Mouse (Mus musculus): Measurements from ENCODE around the gene Myo9a. TPM values are rescaled to one million over a fixed set of nuclear protein-coding genes. Genes with fewer than 3 reads are reported as not detected.
A peak's percentile ranks its signal among the peaks of the same experiment; 100 is the strongest.
"Not testable (repeated sequence)": the region's sequence is repeated elsewhere in the genome, so short reads cannot be mapped to it uniquely, and the experiment has no call there.

The Myo9a gene
- polyA plus RNA-seq, 2 experiments = 2.6 to 3.5 TPM

DNA sequence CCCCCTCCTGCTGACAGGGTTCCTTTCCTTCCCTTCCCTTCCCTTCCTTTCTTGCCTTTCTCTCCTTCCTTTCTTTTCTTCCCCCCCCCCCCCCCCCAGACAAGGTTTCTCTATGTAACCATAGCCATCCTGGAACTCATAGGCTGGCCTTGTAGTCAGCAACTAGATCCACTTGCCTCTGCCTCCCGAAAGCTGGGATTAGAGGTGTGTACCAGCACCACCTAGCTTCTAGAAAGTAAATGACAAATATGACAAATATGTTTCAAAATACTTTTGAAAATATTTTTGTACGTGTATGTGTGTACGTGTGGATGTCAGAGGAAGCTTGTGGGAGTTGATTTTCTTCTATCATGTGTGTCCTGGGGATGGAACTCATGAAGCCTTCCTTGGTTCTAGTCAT lies 9.8 kb downstream of the Myo9a start:
- H3K4me2 ChIP-seq (ENCODE audit: low read depth) = no peak overlapping the region
- DNase-seq (ENCODE audit: low read depth in 3 of 3, low spot score in 3 of 3) = no peak
- H3K27ac ChIP-seq = no peak overlapping the region
- H3K9me3 ChIP-seq (ENCODE audit: control insufficient read depth, low read length) = no peaks in the 10 kb centered on the region
- H3K27me3 ChIP-seq (ENCODE audit: control insufficient read depth, insufficient read depth, low read length) = no peaks in the 10 kb centered on the region
- TF ChIP-seq EP300 (IDR thresholded peaks at IDR 0.05; ENCODE audit: low read depth) (no peak), CTCF (IDR thresholded peaks at IDR 0.05; ENCODE audit: low read depth) (peak; percentile 36; the same call in 1 of the 2 replicates)
- no peak overlapping the region for H3K9ac ChIP-seq (replicated peaks)
- H3K36me3 ChIP-seq (replicated peaks; ENCODE audit: control insufficient read depth, insufficient read depth, low read depth) = no peaks in the 10 kb centered on the region
- H3K4me3 ChIP-seq (ENCODE audit: insufficient read depth in 1 of 2, low read depth in 2 of 2, low read length in 2 of 2) = no peak overlapping the region
- no peak for ATAC-seq (ENCODE audit: insufficient read depth)
- H3K4me1 ChIP-seq (replicated peaks; ENCODE audit: control insufficient read depth in 2 of 2, insufficient read depth in 2 of 2, low read length in 1 of 2) = no peaks in the 10 kb centered on the region
- WGBS (ENCODE audit: insufficient replicate concordance) = 43% methylated on average over 3 of the region's 3 CpGs

DNA sequence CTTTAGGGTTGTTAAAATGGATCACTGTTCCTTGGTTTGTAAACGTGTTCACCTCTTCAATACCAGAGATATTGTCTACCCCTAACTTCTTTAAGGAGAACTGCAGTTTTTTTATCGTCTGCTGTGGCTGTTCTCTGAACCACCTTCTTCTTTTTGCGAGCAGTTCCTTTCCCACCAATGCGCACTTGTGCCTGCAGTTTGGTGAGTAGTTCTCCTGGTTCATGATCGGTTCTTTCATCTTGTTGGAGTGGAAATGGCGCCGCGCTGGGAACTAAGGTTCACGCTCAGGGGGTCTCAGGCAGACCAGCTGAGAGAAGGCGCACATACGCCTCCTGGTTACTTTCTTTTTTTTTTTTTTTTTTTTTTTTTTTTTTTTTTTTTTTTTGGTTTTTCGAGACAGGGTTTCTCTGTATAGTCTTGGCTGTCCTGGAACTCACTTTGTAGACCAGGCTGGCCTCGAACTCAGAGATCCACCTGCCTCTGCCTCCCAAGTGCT lies 16.3 kb downstream of the Myo9a start:
- not testable (repeated sequence) for H3K27me3 ChIP-seq (ENCODE audit: control insufficient read depth, insufficient read depth, low read length); H3K9me3 ChIP-seq (ENCODE audit: control insufficient read depth, low read length); H3K9ac ChIP-seq (replicated peaks); H3K4me3 ChIP-seq (ENCODE audit: insufficient read depth in 1 of 2, low read depth in 2 of 2, low read length in 2 of 2); ATAC-seq (ENCODE audit: insufficient read depth); H3K27ac ChIP-seq; H3K4me2 ChIP-seq (ENCODE audit: low read depth); H3K36me3 ChIP-seq (replicated peaks; ENCODE audit: control insufficient read depth, insufficient read depth, low read depth); DNase-seq (ENCODE audit: low read depth in 3 of 3, low spot score in 3 of 3); H3K4me1 ChIP-seq (replicated peaks; ENCODE audit: control insufficient read depth in 2 of 2, insufficient read depth in 2 of 2, low read length in 1 of 2)
- WGBS (ENCODE audit: insufficient replicate concordance) = 80% methylated on average over 11 of the region's 13 CpGs

DNA sequence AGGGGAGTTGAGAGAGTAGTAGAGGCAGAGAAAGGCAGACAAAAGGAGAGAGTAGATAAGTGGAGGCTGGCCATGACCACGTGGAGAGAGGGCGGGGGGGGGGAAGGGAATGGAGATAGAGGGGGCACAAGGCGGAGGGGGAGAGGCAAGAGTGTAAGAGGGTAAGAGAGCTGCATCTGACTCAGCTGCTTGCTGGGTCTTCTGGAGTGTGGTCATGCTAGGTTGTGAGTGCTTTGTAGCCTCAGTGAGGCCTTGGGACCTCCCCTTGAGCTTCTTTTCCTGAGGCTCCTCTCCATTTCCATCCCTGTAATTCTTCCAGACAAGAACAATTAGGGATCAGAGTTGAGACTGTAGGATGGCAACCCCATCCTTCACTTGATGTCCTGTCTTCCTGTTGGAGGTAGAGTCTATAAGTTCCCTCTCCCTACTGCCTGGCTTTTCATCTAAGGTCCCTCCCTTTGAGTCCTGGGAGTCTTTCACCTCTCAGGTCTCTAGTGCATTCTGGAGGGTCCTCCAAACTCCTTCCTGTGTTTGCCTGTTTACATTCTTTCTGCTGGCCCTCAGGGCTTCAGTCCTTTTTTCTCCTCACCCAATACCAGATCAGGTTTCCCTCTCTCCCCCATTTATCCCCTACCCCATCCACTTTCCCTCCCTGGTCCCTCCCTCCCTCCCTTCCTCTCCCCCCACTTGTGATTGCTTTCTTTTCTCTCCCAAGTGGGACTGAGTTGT lies 55.5 kb downstream of the Myo9a start:
- WGBS (ENCODE audit: insufficient replicate concordance) = 61% methylated on average over 3 of the region's 3 CpGs
- H3K9me3 ChIP-seq (ENCODE audit: control insufficient read depth, low read length); H3K36me3 ChIP-seq (replicated peaks; ENCODE audit: control insufficient read depth, insufficient read depth, low read depth); H3K4me2 ChIP-seq (ENCODE audit: low read depth); H3K9ac ChIP-seq (replicated peaks); H3K27ac ChIP-seq; H3K4me3 ChIP-seq (ENCODE audit: insufficient read depth in 1 of 2, low read depth in 2 of 2, low read length in 2 of 2); DNase-seq (ENCODE audit: low read depth in 3 of 3, low spot score in 3 of 3); H3K27me3 ChIP-seq (ENCODE audit: control insufficient read depth, insufficient read depth, low read length); ATAC-seq (ENCODE audit: insufficient read depth); H3K4me1 ChIP-seq (replicated peaks; ENCODE audit: control insufficient read depth in 2 of 2, insufficient read depth in 2 of 2, low read length in 1 of 2): not testable (repeated sequence)

DNA sequence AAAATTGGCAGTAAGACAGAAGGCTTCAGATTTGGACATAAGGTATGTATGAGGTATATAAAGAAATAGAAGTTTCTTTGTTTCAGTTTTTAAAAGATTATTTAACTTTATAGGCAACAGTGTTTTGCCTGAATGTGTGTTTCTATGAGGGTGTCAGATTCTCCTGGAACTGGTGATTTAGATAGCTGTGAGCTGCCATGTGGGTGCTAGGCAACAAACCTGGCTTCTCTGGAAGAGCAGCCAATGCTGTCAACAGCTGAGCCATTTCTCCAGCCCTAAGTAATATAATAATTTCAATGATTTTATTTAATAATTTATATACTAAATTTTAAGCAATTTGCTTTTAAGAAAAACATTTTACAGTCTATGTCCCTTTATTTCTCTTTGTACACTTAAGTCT lies 133.9 kb downstream of the Myo9a start:
- no peak overlapping the region for H3K4me3 ChIP-seq (ENCODE audit: insufficient read depth in 1 of 2, low read depth in 2 of 2, low read length in 2 of 2)
- DNase-seq (ENCODE audit: low read depth in 3 of 3, low spot score in 3 of 3) = no peak

DNA sequence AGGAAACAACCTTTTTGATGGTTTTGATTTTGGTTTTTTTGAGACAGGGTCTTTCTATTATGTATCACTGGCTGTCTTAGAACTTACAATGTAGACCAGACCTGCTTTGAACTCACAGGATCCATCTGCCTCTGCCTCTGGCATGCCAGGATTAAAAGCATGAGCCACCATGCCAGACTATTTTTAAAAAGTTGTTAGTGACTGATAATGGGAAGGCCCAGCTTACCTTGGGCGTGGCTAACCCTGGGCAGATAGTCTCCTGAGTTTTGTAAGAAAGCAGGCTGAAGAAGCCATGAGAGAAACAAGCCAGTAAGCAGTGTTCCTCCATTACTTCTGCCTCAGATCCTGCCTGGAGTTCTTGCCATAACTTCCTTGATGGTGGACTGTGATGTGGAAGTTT lies 152.7 kb downstream of the Myo9a start:
- H3K4me3 ChIP-seq (ENCODE audit: insufficient read depth in 1 of 2, low read depth in 2 of 2, low read length in 2 of 2) = no peak overlapping the region
- no peaks in the 10 kb centered on the region for H3K9me3 ChIP-seq (ENCODE audit: control insufficient read depth, low read length)
- peak; percentile 6 to 20 (median 12) for DNase-seq (ENCODE audit: low read depth in 3 of 3, low spot score in 3 of 3)
- H3K27me3 ChIP-seq (ENCODE audit: control insufficient read depth, insufficient read depth, low read length) = no peaks in the 10 kb centered on the region
- H3K27ac ChIP-seq = no peak overlapping the region
- 31% methylated on average over 1 of the region's 1 CpGs for WGBS (ENCODE audit: insufficient replicate concordance)
- H3K4me2 ChIP-seq (ENCODE audit: low read depth) = no peak overlapping the region
- TF ChIP-seq EP300 (IDR thresholded peaks at IDR 0.05; ENCODE audit: low read depth) (no peak), CTCF (IDR thresholded peaks at IDR 0.05; ENCODE audit: low read depth) (no peak)
- peaks cover 0 to 3% of the 10 kb centered on the region in 2 experiments; a peak in 1 of 4 replicates for H3K4me1 ChIP-seq (replicated peaks; ENCODE audit: control insufficient read depth in 2 of 2, insufficient read depth in 2 of 2, low read length in 1 of 2)
- H3K9ac ChIP-seq (replicated peaks) = no peak overlapping the region
- ATAC-seq (ENCODE audit: insufficient read depth) = peak; percentile 33; the same call in 1 of the 2 replicates
- no peaks in the 10 kb centered on the region for H3K36me3 ChIP-seq (replicated peaks; ENCODE audit: control insufficient read depth, insufficient read depth, low read depth)

More for the DNA sequence above, 133.9 kb downstream of the Myo9a start:
- Histone ChIP-seq H3K9ac (replicated peaks) (no peak overlapping the region), H3K4me2 (ENCODE audit: low read depth) (no peak overlapping the region), H3K27me3 (ENCODE audit: control insufficient read depth, insufficient read depth, low read length) (no peaks in the 10 kb centered on the region), H3K9me3 (ENCODE audit: control insufficient read depth, low read length) (no peaks in the 10 kb centered on the region), H3K4me1 (replicated peaks; ENCODE audit: control insufficient read depth in 2 of 2, insufficient read depth in 2 of 2, low read length in 1 of 2) (no peaks in the 10 kb centered on the region), H3K36me3 (replicated peaks; ENCODE audit: control insufficient read depth, insufficient read depth, low read depth) (no peaks in the 10 kb centered on the region), H3K27ac (no peak overlapping the region)
- no peak for ATAC-seq (ENCODE audit: insufficient read depth)
- TF ChIP-seq CTCF (IDR thresholded peaks at IDR 0.05; ENCODE audit: low read depth) (no peak), EP300 (IDR thresholded peaks at IDR 0.05; ENCODE audit: low read depth) (no peak)

All from liver, embryonic 14.5 days (tissue).